Mouse (Mus musculus): ENCODE results near the gene Alkbh1. TPM values are rescaled to one million over a fixed set of nuclear protein-coding genes. Genes with fewer than 3 reads are reported as not detected.
"Not testable (repeated sequence)": the region's sequence is repeated elsewhere in the genome, so short reads cannot be mapped to it uniquely, and the experiment has no call there.

Alkbh1 gene
- total RNA-seq (2018; cell fraction: chromatin; rRNA removed): 100 to 1,000 TPM in 9 of 26 experiments, 10 to 100 TPM in 17; 36.5 to 159 (median 91.1) TPM
- total RNA-seq (2018; cell fraction: cytosol; rRNA removed): 10 to 100 TPM in 6 of 26 experiments, 1 to 10 TPM in 20; 3.1 to 14.5 (median 7.6) TPM
- 100 to 1,000 TPM in 6 of 26 experiments, 10 to 100 TPM in 20; 36.8 to 138 (median 61.9) TPM for total RNA-seq (2018; cell fraction: nucleus; rRNA removed)
- polyA plus RNA-seq (2018): 10.6 to 11.2 TPM (median 10.8 TPM) in 3 replicates

- Histone ChIP-seq H3K79me2 (ENCODE audit: inconsistent target) (peaks cover 100% of the 10 kb centered on the region), H3K4me3 (ENCODE audit: inconsistent target) (peak within 1 kb of the TSS; percentile 86), H3K36me3 (ENCODE audit: inconsistent target) (peaks cover 19% of the 10 kb centered on the region), H3K27ac (peak within 1 kb of the TSS; percentile 41)
- 0% methylated on average over 25 of the region's 28 CpGs for WGBS (ENCODE audit: missing documents)
Observed at GRCm38 (mm10) chr12:87443700-87444122, at the start of gene Alkbh1, which contains the start of gene Slirp. Gene Alkbh1, minus strand, starts transcription at chr12:87444017. Gene Slirp, plus strand, starts transcription at chr12:87443896.

GRCm38 (mm10) chr12:87488683-87489082 is 44.9 kb upstream of the Alkbh1 start:
- WGBS (ENCODE audit: missing documents): 15% methylated on average over 2 of the region's 2 CpGs
- not testable (repeated sequence) for H3K27ac ChIP-seq; H3K4me3 ChIP-seq (ENCODE audit: inconsistent target); H3K79me2 ChIP-seq (ENCODE audit: inconsistent target); H3K36me3 ChIP-seq (ENCODE audit: inconsistent target)

- H3K27ac ChIP-seq; H3K4me3 ChIP-seq (ENCODE audit: inconsistent target); H3K79me2 ChIP-seq (ENCODE audit: inconsistent target); H3K36me3 ChIP-seq (ENCODE audit: inconsistent target): not testable (repeated sequence)
- WGBS (ENCODE audit: missing documents): 93% methylated on average over 4 of the region's 5 CpGs
Observed at GRCm38 (mm10) chr12:87482482-87482881, 38.7 kb upstream of the Alkbh1 start.

- WGBS (ENCODE audit: missing documents): 86% methylated on average over 3 of the region's 3 CpGs
- Histone ChIP-seq H3K36me3 (ENCODE audit: inconsistent target) (no peaks in the 10 kb centered on the region), H3K27ac (no peak overlapping the region), H3K4me3 (ENCODE audit: inconsistent target) (no peak overlapping the region), H3K79me2 (ENCODE audit: inconsistent target) (peaks cover 19% of the 10 kb centered on the region)
Observed at GRCm38 (mm10) chr12:87474756-87475155, 30.9 kb upstream of the Alkbh1 start.

GRCm38 (mm10) chr12:87471964-87472786 is 28.4 kb upstream of the Alkbh1 start, which contains the start of gene Snw1:
Gene Snw1, minus strand, starts transcription at chr12:87472274.
- peaks cover 45% of the 10 kb centered on the region for H3K79me2 ChIP-seq (ENCODE audit: inconsistent target)
- H3K36me3 ChIP-seq (ENCODE audit: inconsistent target): peaks cover 16% of the 10 kb centered on the region; the same call in 1 of the 2 replicates
- WGBS (ENCODE audit: missing documents): 5% methylated on average over 40 of the region's 45 CpGs
- H3K4me3 ChIP-seq (ENCODE audit: inconsistent target): peak within 1 kb of the TSS; percentile 79
- peak within 1 kb of the TSS; percentile 67 for H3K27ac ChIP-seq

- peak overlapping the region; percentile 79 for H3K4me3 ChIP-seq (ENCODE audit: inconsistent target)
- H3K27ac ChIP-seq: peak overlapping the region; percentile 67
- peaks cover 52% of the 10 kb centered on the region for H3K79me2 ChIP-seq (ENCODE audit: inconsistent target)
- H3K36me3 ChIP-seq (ENCODE audit: inconsistent target): peaks cover 23% of the 10 kb centered on the region; the same call in 1 of the 2 replicates
- under 1% methylated on average over 17 of the region's 19 CpGs for WGBS (ENCODE audit: missing documents)
Observed at GRCm38 (mm10) chr12:87471421-87471963, 27.7 kb upstream of the Alkbh1 start.

- Histone ChIP-seq H3K79me2 (ENCODE audit: inconsistent target) (peaks cover 62% of the 10 kb centered on the region), H3K27ac (peak overlapping the region; percentile 67), H3K36me3 (ENCODE audit: inconsistent target) (peaks cover 25% of the 10 kb centered on the region; the same call in 1 of the 2 replicates), H3K4me3 (ENCODE audit: inconsistent target) (peak overlapping the region; percentile 79)
- WGBS (ENCODE audit: missing documents): 23% methylated on average over 7 of the region's 7 CpGs
Observed at GRCm38 (mm10) chr12:87470263-87471136, 26.7 kb upstream of the Alkbh1 start.

GRCm38 (mm10) chr12:87464678-87465297 is 21.0 kb upstream of the Alkbh1 start:
- Histone ChIP-seq H3K36me3 (ENCODE audit: inconsistent target) (peaks cover 76% of the 10 kb centered on the region), H3K79me2 (ENCODE audit: inconsistent target) (peaks cover 67% of the 10 kb centered on the region), H3K4me3 (ENCODE audit: inconsistent target) (no peak overlapping the region), H3K27ac (no peak overlapping the region)
- WGBS (ENCODE audit: missing documents): 96% methylated on average over 6 of the region's 6 CpGs

GRCm38 (mm10) chr12:87449456-87449855 is 5.6 kb upstream of the Alkbh1 start:
- 87% methylated on average over 9 of the region's 9 CpGs for WGBS (ENCODE audit: missing documents)
- no peak overlapping the region for H3K4me3 ChIP-seq (ENCODE audit: inconsistent target)
- peaks cover 70% of the 10 kb centered on the region for H3K36me3 ChIP-seq (ENCODE audit: inconsistent target)
- no peak overlapping the region for H3K27ac ChIP-seq
- H3K79me2 ChIP-seq (ENCODE audit: inconsistent target): peaks cover 46% of the 10 kb centered on the region

GRCm38 (mm10) chr12:87444211-87444610 is 394 bp upstream of the Alkbh1 start:
- H3K27ac ChIP-seq: peak overlapping the region; percentile 41
- H3K36me3 ChIP-seq (ENCODE audit: inconsistent target): peaks cover 24% of the 10 kb centered on the region
- 6% methylated on average over 16 of the region's 16 CpGs for WGBS (ENCODE audit: missing documents)
- H3K4me3 ChIP-seq (ENCODE audit: inconsistent target): peak overlapping the region; percentile 86
- peaks cover 98% of the 10 kb centered on the region for H3K79me2 ChIP-seq (ENCODE audit: inconsistent target)

- Histone ChIP-seq H3K79me2 (ENCODE audit: inconsistent target) (peaks cover 100% of the 10 kb centered on the region), H3K4me3 (ENCODE audit: inconsistent target) (peak overlapping the region; percentile 86), H3K27ac (peak overlapping the region; percentile 41), H3K36me3 (ENCODE audit: inconsistent target) (peaks cover 19% of the 10 kb centered on the region)
- WGBS (ENCODE audit: missing documents): under 1% methylated on average over 33 of the region's 33 CpGs
Observed at GRCm38 (mm10) chr12:87443115-87443699, 610 bp downstream of the Alkbh1 start.

GRCm38 (mm10) chr12:87442177-87443114 is 1.4 kb downstream of the Alkbh1 start:
- Histone ChIP-seq H3K79me2 (ENCODE audit: inconsistent target) (peaks cover 100% of the 10 kb centered on the region), H3K36me3 (ENCODE audit: inconsistent target) (peaks cover 22% of the 10 kb centered on the region), H3K4me3 (ENCODE audit: inconsistent target) (peak overlapping the region; percentile 86), H3K27ac (peak overlapping the region; percentile 41)
- 26% methylated on average over 12 of the region's 12 CpGs for WGBS (ENCODE audit: missing documents)

All from macrophage (primary cell).